Mouse (Mus musculus) liver, embryonic 14.5 days (tissue): ENCODE measurements around the gene G430095P16Rik.

ENCODE experiments used
- CTCF ChIP-seq: IDR thresholded peaks from 2 replicates; pipeline ENCODE4 v1.5.1; 2016; ENCODE audit warnings: antibody characterized with exemption, low read depth, control low read depth
- EP300 ChIP-seq: IDR thresholded peaks from 2 replicates; pipeline ENCODE4 v1.6.1; 2016; ENCODE audit warnings: antibody characterized with exemption, low read depth

DNA sequence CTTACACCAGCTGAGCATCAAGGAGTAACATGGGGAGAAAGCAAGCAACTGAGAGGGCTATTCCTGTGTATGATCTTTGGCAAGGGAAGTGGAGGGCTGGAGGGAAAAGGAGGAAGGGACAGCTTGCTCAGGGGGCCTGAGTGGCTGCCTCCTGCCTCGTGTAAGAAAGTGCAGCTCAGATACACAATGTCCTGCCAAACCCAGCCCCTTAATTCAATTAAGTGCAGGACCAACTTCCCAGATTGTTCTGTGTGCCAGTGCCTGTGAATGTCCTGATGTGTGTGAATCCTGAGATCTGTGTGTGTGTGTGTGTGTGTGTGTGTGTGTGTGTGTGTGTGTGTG lies 16.6 kb downstream of the G430095P16Rik start:
- TF ChIP-seq CTCF: no peak
- TF ChIP-seq EP300: no peak
